13 mouse cellular contexts compared by ENCODE assay signal in genomic region chr12:72361701-72362354, GRCm38 (mm10). TPM values are rescaled to one million over a fixed set of nuclear protein-coding genes. Genes with fewer than 3 reads are reported as not detected.
A peak's percentile ranks its signal among the peaks of the same experiment; 100 is the strongest.
DNase-seq lines count a peak whose midpoint lies in the region; ATAC-seq lines count a peak whose summit lies in the region.
"Had no signal": no experiment of that assay in that cellular context is flagged by ENCODE, and none has a peak within 500 bp of the region (broad histone marks: within the 10 kb centered on the region; RNA-seq: fewer than 3 reads in every experiment).

No protein-coding gene starts in this region.

- no peaks in the 10 kb centered on the region for H3K4me1 ChIP-seq in liver, embryonic 16.5 days (ENCODE audit: control insufficient read depth, low read depth, low read length)
- H3K4me1 ChIP-seq in midbrain, embryonic 14.5 days (ENCODE audit: control insufficient read depth, insufficient read depth, low read length): peaks cover 19% of the 10 kb centered on the region

- 14% methylated on average over 9 of the region's 9 CpGs for WGBS in liver, embryonic 16.5 days (ENCODE audit: insufficient replicate concordance)
- WGBS in midbrain, embryonic 14.5 days: 81% methylated on average over 9 of the region's 9 CpGs

- DNase-seq in layer of hippocampus, adult 9-11 months: peak; percentile 31
- DNase-seq in layer of hippocampus, adult 11-12 months (ENCODE audit: low spot score): no peak
- DNase-seq in ES-CJ7 (ENCODE audit: low read depth, low spot score): peak; percentile 51
- peak; percentile 7 to 39 for DNase-seq in spleen, postnatal 10 days (ENCODE audit: low spot score in 2 of 2)
- DNase-seq in midbrain, embryonic 14.5 days: no peak
- DNase-seq in right cerebral cortex, postnatal 10 days (ENCODE audit: low spot score in 2 of 2): no peak
- no peak for DNase-seq in cerebellum, adult 11 months
- DNase-seq: cerebellum, adult 11-12 months; kidney, postnatal 36 days had no signal

- peak; percentile 47; the same call in 1 of the 2 replicates for ATAC-seq in liver, embryonic 16.5 days (ENCODE audit: low read depth)
- no peak for ATAC-seq in midbrain, embryonic 14.5 days (ENCODE audit: low FRiP score, low TSS enrichment)
- ATAC-seq: forebrain, embryonic 13.5 days had no signal

- H3K27ac ChIP-seq in liver, embryonic 16.5 days (ENCODE audit: low read length): no peak overlapping the region; the same call in 1 of the 2 replicates
- H3K27ac ChIP-seq in midbrain, embryonic 14.5 days (replicated peaks; ENCODE audit: low read depth, low read length): no peak overlapping the region
- H3K27ac ChIP-seq: embryonic facial prominence, embryonic 10.5 days; forebrain, embryonic 13.5 days; hindbrain, embryonic 14.5 days had no signal

- no peak overlapping the region for H3K9ac ChIP-seq in liver, embryonic 16.5 days (ENCODE audit: low read depth, low read length)
- no peak overlapping the region for H3K9ac ChIP-seq in midbrain, embryonic 14.5 days (replicated peaks; ENCODE audit: low read length)
- H3K9ac ChIP-seq: forebrain, embryonic 13.5 days; hindbrain, embryonic 14.5 days had no signal

- no peak overlapping the region for H3K4me3 ChIP-seq in liver, embryonic 16.5 days (ENCODE audit: low read depth, low read length)
- H3K4me3 ChIP-seq in midbrain, embryonic 14.5 days (replicated peaks; ENCODE audit: low read depth, low read length): no peak overlapping the region
- H3K4me3 ChIP-seq: embryonic facial prominence, embryonic 10.5 days; forebrain, embryonic 13.5 days had no signal

- H3K27me3 ChIP-seq in liver, embryonic 16.5 days (ENCODE audit: control insufficient read depth, insufficient read depth, low read depth, low read length): no peaks in the 10 kb centered on the region
- no peaks in the 10 kb centered on the region for H3K27me3 ChIP-seq in midbrain, embryonic 14.5 days (ENCODE audit: control insufficient read depth, insufficient read depth, low read length)
- H3K27me3 ChIP-seq: forebrain, embryonic 13.5 days had no signal

- no peaks in the 10 kb centered on the region for H3K36me3 ChIP-seq in liver, embryonic 16.5 days (ENCODE audit: control insufficient read depth, insufficient read depth)
- no peaks in the 10 kb centered on the region for H3K36me3 ChIP-seq in midbrain, embryonic 14.5 days (ENCODE audit: control insufficient read depth, insufficient read depth, low read length)
- H3K36me3 ChIP-seq: embryonic facial prominence, embryonic 10.5 days had no signal

- no peak overlapping the region for H3K4me2 ChIP-seq in liver, embryonic 16.5 days (ENCODE audit: low read depth, low read length)
- H3K4me2 ChIP-seq in midbrain, embryonic 14.5 days (ENCODE audit: low read length): no peak overlapping the region
- H3K4me2 ChIP-seq: forebrain, embryonic 13.5 days; hindbrain, embryonic 14.5 days had no signal

- H3K9me3 ChIP-seq in liver, embryonic 16.5 days (replicated peaks; ENCODE audit: control insufficient read depth, low read length): no peaks in the 10 kb centered on the region
- no peaks in the 10 kb centered on the region for H3K9me3 ChIP-seq in midbrain, embryonic 14.5 days (ENCODE audit: control insufficient read depth, low read length)
- H3K9me3 ChIP-seq: embryonic facial prominence, embryonic 10.5 days; forebrain, embryonic 13.5 days had no signal

RNA-seq across cellular contexts. Expression of gene Rtn1, which starts 47.0 kb away (rescaled TPM):
- 0.81 and 1.7 TPM in 2 replicates for polyA plus RNA-seq in liver, embryonic 16.5 days (2015; fragmentation: Nextera tagmentation; extraction: Ambion mirVana)
- polyA plus RNA-seq in midbrain, embryonic 14.5 days (2014; fragmentation: Nextera tagmentation; extraction: Ambion mirVana): 2,477 and 2,923 TPM in 2 replicates

Comparison
In these comparisons a context has a peak if more than half of its experiments do, and no peak if none do; other contexts are left out.
1. DNase-seq: peak in layer of hippocampus, adult 9-11 months (single experiment), ES-CJ7 (single experiment) and spleen, postnatal 10 days (2 of 2); none in layer of hippocampus, adult 11-12 months (single experiment), midbrain, embryonic 14.5 days (single experiment), right cerebral cortex, postnatal 10 days (0 of 2) and cerebellum, adult 11 months (single experiment).
2. RNA of gene Rtn1, which starts 47.0 kb away (polyA plus RNA-seq): 2,477 to 2,923 TPM in midbrain, embryonic 14.5 days; 0.81 to 1.7 TPM in liver, embryonic 16.5 days; every median in the first group is over 100 times any median in the second.